Mouse (Mus musculus) intestine, embryonic 15.5 days (tissue): ENCODE data around the gene Ddhd1. TPM values are rescaled to one million over a fixed set of nuclear protein-coding genes. Genes with fewer than 3 reads are reported as not detected.
"Not testable (repeated sequence)": the region's sequence is repeated elsewhere in the genome, so short reads cannot be mapped to it uniquely, and the experiment has no call there.

Source experiments
- ATAC-seq: fragments of 200-750 bp; cut with Nextera tagmentation; 2 replicates; pipeline ENCODE4 v1.8.0; 2017; ENCODE audit warnings: moderate TSS enrichment, moderate library complexity
- H3K27ac ChIP-seq: fragments of 300-500 bp; sonication (generic); 2 replicates; pipeline ENCODE4 v1.5.1; 2015; ENCODE audit warnings: mild to moderate bottlenecking, inconsistent platforms
- H3K27me3 ChIP-seq: fragments of 300-500 bp; sonication (generic); replicated peaks from 2 replicates; pipeline ENCODE4 v1.6.1; 2015; ENCODE audit warnings: inconsistent platforms
- H3K36me3 ChIP-seq: fragments of 300-500 bp; sonication (generic); 2 replicates; pipeline ENCODE4 v1.6.1; 2015; ENCODE audit warnings: inconsistent platforms
- H3K4me1 ChIP-seq: fragments of 300-500 bp; sonication (generic); replicated peaks from 2 replicates; pipeline ENCODE4 v1.6.1; 2015; ENCODE audit warnings: inconsistent platforms
- H3K4me2 ChIP-seq: fragments of 300-500 bp; sonication (generic); replicated peaks from 2 replicates; pipeline ENCODE4 v1.6.1; 2015; ENCODE audit warnings: mild to moderate bottlenecking, inconsistent platforms
- H3K4me3 ChIP-seq: fragments of 300-500 bp; sonication (generic); replicated peaks from 2 replicates; pipeline ENCODE4 v1.5.1; 2015; ENCODE audit warnings: inconsistent platforms
- H3K9ac ChIP-seq: fragments of 300-500 bp; sonication (generic); 2 replicates; pipeline ENCODE4 v1.6.1; 2015; ENCODE audit warnings: inconsistent platforms
- H3K9me3 ChIP-seq: fragments of 300-500 bp; sonication (generic); 2 replicates; pipeline ENCODE4 v1.6.1; 2016; ENCODE audit warnings: inconsistent platforms
- WGBS: fragments of 180-500 bp; shearing (Covaris S2); methylation state at CpG from one replicate; pipeline ENCODE4 v1.1.7; 2015; 5-methylcytosine and 5-hydroxymethylcytosine counted together
- polyA plus RNA-seq: library from polyadenylated mRNA; unstranded; fragments of >200 nt; fragmentation: Nextera tagmentation; extraction: Ambion mirVana; gene quantifications from 2 replicates; pipeline ENCODE4 v1.2.1, GENCODE M21; 2015

Gene Ddhd1
- polyA plus RNA-seq, 1 experiment from 2014 or later: 6.7 TPM

GRCm38 (mm10) chr14:45602002-45602401 is 55.9 kb downstream of the Ddhd1 start:
- Histone ChIP-seq H3K27ac (no peak overlapping the region), H3K9ac (no peak overlapping the region), H3K4me3 (no peak overlapping the region), H3K4me1 (no peaks in the 10 kb centered on the region), H3K9me3 (no peaks in the 10 kb centered on the region), H3K27me3 (no peaks in the 10 kb centered on the region), H3K4me2 (no peak overlapping the region), H3K36me3 (peaks cover 11% of the 10 kb centered on the region; the same call in 1 of the 2 replicates)
- WGBS: 68% methylated on average over 3 of the region's 3 CpGs
- no peak for ATAC-seq

GRCm38 (mm10) chr14:45600587-45600986 is 57.4 kb downstream of the Ddhd1 start:
- no peak for ATAC-seq
- WGBS: 86% methylated on average over 9 of the region's 9 CpGs
- Histone ChIP-seq H3K4me1 (no peaks in the 10 kb centered on the region), H3K4me3 (no peak overlapping the region), H3K4me2 (no peak overlapping the region), H3K9me3 (no peaks in the 10 kb centered on the region), H3K9ac (no peak overlapping the region), H3K27ac (no peak overlapping the region), H3K36me3 (peaks cover 11% of the 10 kb centered on the region; the same call in 1 of the 2 replicates), H3K27me3 (no peaks in the 10 kb centered on the region)

- peaks cover 9% of the 10 kb centered on the region; the same call in 1 of the 2 replicates for H3K36me3 ChIP-seq
- no peak overlapping the region for H3K9ac ChIP-seq
- H3K27me3 ChIP-seq: no peaks in the 10 kb centered on the region
- no peaks in the 10 kb centered on the region for H3K4me1 ChIP-seq
- WGBS: 71% methylated on average over 8 of the region's 8 CpGs
- no peak for ATAC-seq
- H3K9me3 ChIP-seq: no peaks in the 10 kb centered on the region
- H3K4me2 ChIP-seq: no peak overlapping the region
- H3K27ac ChIP-seq: no peak overlapping the region
- no peak overlapping the region for H3K4me3 ChIP-seq
These were observed 60.1 kb downstream of the Ddhd1 start for GRCm38 (mm10) chr14:45597855-45598254.

- H3K36me3 ChIP-seq: no peaks in the 10 kb centered on the region
- H3K9ac ChIP-seq: no peak overlapping the region
- H3K27me3 ChIP-seq: no peaks in the 10 kb centered on the region
- H3K27ac ChIP-seq: no peak overlapping the region
- 86% methylated on average over 6 of the region's 6 CpGs for WGBS
- no peak overlapping the region for H3K4me2 ChIP-seq
- H3K9me3 ChIP-seq: no peaks in the 10 kb centered on the region
- no peak for ATAC-seq
- no peaks in the 10 kb centered on the region for H3K4me1 ChIP-seq
- no peak overlapping the region for H3K4me3 ChIP-seq
These were observed 64.7 kb downstream of the Ddhd1 start for GRCm38 (mm10) chr14:45593261-45593660.

GRCm38 (mm10) chr14:45588403-45588802 is 69.5 kb downstream of the Ddhd1 start:
- 71% methylated on average over 7 of the region's 7 CpGs for WGBS
- no peak for ATAC-seq
- H3K9me3 ChIP-seq: no peaks in the 10 kb centered on the region
- H3K36me3 ChIP-seq: no peaks in the 10 kb centered on the region
- no peak overlapping the region for H3K4me2 ChIP-seq
- H3K27ac ChIP-seq: no peak overlapping the region
- no peak overlapping the region for H3K9ac ChIP-seq
- no peak overlapping the region for H3K4me3 ChIP-seq
- H3K4me1 ChIP-seq: no peaks in the 10 kb centered on the region
- H3K27me3 ChIP-seq: no peaks in the 10 kb centered on the region

- Histone ChIP-seq H3K4me3 (no peak overlapping the region), H3K27me3 (no peaks in the 10 kb centered on the region), H3K27ac (no peak overlapping the region), H3K4me1 (no peaks in the 10 kb centered on the region), H3K9me3 (no peaks in the 10 kb centered on the region), H3K4me2 (no peak overlapping the region), H3K36me3 (no peaks in the 10 kb centered on the region), H3K9ac (no peak overlapping the region)
- no peak for ATAC-seq
- 89% methylated on average over 6 of the region's 6 CpGs for WGBS
These were observed 70.4 kb downstream of the Ddhd1 start for GRCm38 (mm10) chr14:45587536-45587935.

GRCm38 (mm10) chr14:45583494-45584027 is 74.4 kb downstream of the Ddhd1 start:
- WGBS: 58% methylated on average over 8 of the region's 8 CpGs
- no peak overlapping the region for H3K4me3 ChIP-seq
- no peak overlapping the region for H3K4me2 ChIP-seq
- ATAC-seq: no peak
- H3K36me3 ChIP-seq: no peaks in the 10 kb centered on the region
- H3K4me1 ChIP-seq: no peaks in the 10 kb centered on the region
- H3K27ac ChIP-seq: no peak overlapping the region
- H3K9me3 ChIP-seq: no peaks in the 10 kb centered on the region
- no peak overlapping the region for H3K9ac ChIP-seq
- no peaks in the 10 kb centered on the region for H3K27me3 ChIP-seq

- not testable (repeated sequence) for H3K9me3 ChIP-seq, H3K4me1 ChIP-seq, ATAC-seq, H3K4me3 ChIP-seq, H3K27ac ChIP-seq, H3K9ac ChIP-seq, H3K4me2 ChIP-seq, H3K36me3 ChIP-seq, H3K27me3 ChIP-seq
- WGBS: 90% methylated on average over 3 of the region's 3 CpGs
These were observed 76.8 kb downstream of the Ddhd1 start for GRCm38 (mm10) chr14:45580923-45581827.

- peak overlapping the region; percentile 78 for H3K27ac ChIP-seq
- peak; percentile 24; the same call in 1 of the 2 replicates for ATAC-seq
These were observed 91.6 kb downstream of the Ddhd1 start for GRCm38 (mm10) chr14:45566066-45566937.

GRCm38 (mm10) chr14:45565216-45566065 is 92.5 kb downstream of the Ddhd1 start:
- H3K27me3 ChIP-seq: no peaks in the 10 kb centered on the region
- peak overlapping the region; percentile 30 for H3K4me3 ChIP-seq
- 11% methylated on average over 20 of the region's 20 CpGs for WGBS
- H3K4me2 ChIP-seq: peak overlapping the region; percentile 62
- H3K27ac ChIP-seq: peak overlapping the region; percentile 78
- H3K9me3 ChIP-seq: no peaks in the 10 kb centered on the region
- no peaks in the 10 kb centered on the region for H3K36me3 ChIP-seq
- H3K4me1 ChIP-seq: peaks cover 12% of the 10 kb centered on the region
- H3K9ac ChIP-seq: peak overlapping the region; percentile 11; the same call in 1 of the 2 replicates
- ATAC-seq: peak; percentile 76

More at GRCm38 (mm10) chr14:45566066-45566937, 91.6 kb downstream of the Ddhd1 start:
- 18% methylated on average over 31 of the region's 33 CpGs for WGBS
- H3K27me3 ChIP-seq: no peaks in the 10 kb centered on the region
- H3K9ac ChIP-seq: no peak overlapping the region
- H3K4me2 ChIP-seq: peak overlapping the region; percentile 62
- no peaks in the 10 kb centered on the region for H3K9me3 ChIP-seq
- H3K4me1 ChIP-seq: peaks cover 12% of the 10 kb centered on the region
- no peaks in the 10 kb centered on the region for H3K36me3 ChIP-seq
- peak overlapping the region; percentile 30 for H3K4me3 ChIP-seq

- Histone ChIP-seq H3K36me3 (no peaks in the 10 kb centered on the region), H3K9ac (no peak overlapping the region), H3K27ac (no peak overlapping the region), H3K4me2 (no peak overlapping the region), H3K27me3 (no peaks in the 10 kb centered on the region), H3K9me3 (no peaks in the 10 kb centered on the region), H3K4me3 (no peak overlapping the region), H3K4me1 (peaks cover 12% of the 10 kb centered on the region)
- 83% methylated on average over 1 of the region's 1 CpGs for WGBS
- peak; percentile 37; the same call in 1 of the 2 replicates for ATAC-seq
These were observed 94.4 kb downstream of the Ddhd1 start for GRCm38 (mm10) chr14:45563577-45563976.
